Mouse (Mus musculus) induced T-regulatory cell, adult 2 months (primary cell): ENCODE measurements around the gene Fxyd1.

ENCODE experiments used
- DNase-seq: peaks from one replicate; pipeline ENCODE4 v3.0.0-alpha.2; 2012; ENCODE audit warnings: low read depth

The Fxyd1 gene

GRCm38 (mm10) chr7:31052636-31053434 is 4.2 kb downstream of the Fxyd1 start:
- peak; percentile 68 for DNase-seq

DNA sequence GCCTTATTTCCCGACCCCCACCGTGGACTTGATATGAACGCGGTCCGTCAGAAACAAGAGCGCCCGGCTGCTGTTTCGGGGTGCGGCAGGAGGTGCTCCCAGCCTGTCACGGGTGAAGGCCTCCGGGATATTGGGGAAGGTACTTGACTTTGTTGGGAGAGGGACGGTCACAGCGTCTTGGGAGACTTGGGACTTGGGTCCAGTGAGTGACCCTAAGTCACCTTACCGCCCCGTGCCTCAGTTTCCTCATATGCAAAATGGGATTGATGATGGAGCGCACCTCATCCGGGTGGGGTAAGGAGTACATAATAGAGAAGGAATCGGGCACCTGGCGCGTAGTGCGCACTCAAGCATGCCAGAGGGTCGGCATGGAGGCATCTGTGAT is 4.8 kb downstream of the Fxyd1 start:
- DNase-seq, result no peak

- DNase-seq, result peak; percentile 55
These were observed 5.5 kb downstream of the Fxyd1 start, which contains the start of gene Fxyd7 for GRCm38 (mm10) chr7:31051321-31052021. Gene Fxyd7, minus strand, starts transcription at chr7:31051467.

- no peak for DNase-seq
These were observed 6.1 kb downstream of the Fxyd1 start for GRCm38 (mm10) chr7:31050921-31051320.

DNA sequence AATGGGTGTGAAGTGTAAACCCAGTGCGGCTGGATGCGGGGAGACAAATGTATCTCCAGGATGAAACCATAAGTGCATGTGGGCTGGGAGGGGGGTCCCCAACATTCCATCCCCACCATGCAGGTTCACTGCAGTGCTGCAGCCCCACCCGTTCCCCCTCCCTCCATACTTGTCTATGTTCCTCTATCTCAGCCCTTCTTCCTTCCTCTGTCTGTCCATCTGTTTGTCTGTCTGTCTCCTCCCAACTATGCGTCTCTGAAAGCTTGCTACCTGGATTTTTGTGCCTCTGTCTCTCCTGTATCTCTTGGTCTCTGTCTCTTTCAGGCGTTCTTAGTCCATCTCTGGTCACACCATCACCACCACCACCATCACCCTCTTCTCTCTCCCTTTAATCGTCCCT is 6.5 kb downstream of the Fxyd1 start:
- peak; percentile 39 for DNase-seq

GRCm38 (mm10) chr7:31049846-31050281 is 7.1 kb downstream of the Fxyd1 start:
- DNase-seq, result peak; percentile 53

GRCm38 (mm10) chr7:31049135-31049845 is 7.7 kb downstream of the Fxyd1 start:
- peak; percentile 51 for DNase-seq

DNA sequence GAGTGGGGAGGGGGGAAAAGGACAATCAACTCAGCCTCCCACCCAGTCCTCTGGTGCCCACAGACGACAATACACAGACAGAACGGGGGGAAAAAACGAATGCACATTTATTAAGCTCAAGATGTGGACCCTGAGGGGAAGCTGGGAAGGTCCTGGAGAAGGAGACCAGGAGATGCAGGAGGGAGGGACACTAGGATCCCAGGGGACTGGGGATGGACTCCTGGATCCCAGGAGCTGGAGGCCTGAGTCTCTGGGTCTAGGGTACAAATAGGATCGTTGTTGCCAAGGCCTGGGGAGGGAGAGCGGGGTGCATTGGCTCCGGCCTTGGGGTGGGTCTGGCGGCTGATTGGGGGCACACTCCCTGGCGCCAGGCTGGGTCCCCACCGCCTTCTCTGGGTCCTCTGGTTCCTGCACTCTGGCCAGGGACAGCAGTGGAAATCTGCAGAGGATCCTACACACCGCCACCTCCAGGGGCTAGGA is 14.5 kb downstream of the Fxyd1 start, which contains the start of gene Fxyd5:
Gene Fxyd5, minus strand, starts transcription at position 51 of the 480 bp plus-strand sequence.
- peak; percentile 27 for DNase-seq

GRCm38 (mm10) chr7:31041662-31042315 is 15.2 kb downstream of the Fxyd1 start:
- peak; percentile 89 for DNase-seq

GRCm38 (mm10) chr7:31041023-31041407 is 16.0 kb downstream of the Fxyd1 start:
- peak; percentile 69 for DNase-seq

- DNase-seq, result peak; percentile 63
These were observed 16.5 kb downstream of the Fxyd1 start for GRCm38 (mm10) chr7:31040281-31041022.

- peak; percentile 54 for DNase-seq
These were observed 18.0 kb downstream of the Fxyd1 start for GRCm38 (mm10) chr7:31039011-31039410.

DNA sequence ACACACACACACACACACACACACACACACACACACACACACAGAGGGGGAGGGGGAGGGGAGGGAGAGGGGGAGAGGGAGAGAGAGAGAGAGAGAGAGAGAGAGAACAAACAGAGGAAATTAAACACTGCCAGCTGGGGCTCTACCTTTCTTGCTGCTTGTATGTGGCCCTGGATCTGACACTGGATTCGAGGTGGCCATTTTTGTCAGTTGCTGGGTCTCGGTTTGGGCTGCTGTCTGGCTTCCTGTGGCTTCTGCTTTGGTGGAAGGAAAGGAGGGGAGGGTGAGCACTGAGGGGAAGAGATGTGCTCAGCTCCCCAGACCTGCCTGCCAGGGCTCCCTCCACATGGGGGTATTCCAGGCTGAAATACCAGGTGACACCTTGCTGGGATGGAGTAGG is 19.3 kb downstream of the Fxyd1 start:
- peak; percentile 74 for DNase-seq

GRCm38 (mm10) chr7:31036917-31037316 is 20.1 kb downstream of the Fxyd1 start:
- peak; percentile 91 for DNase-seq

- no peak for DNase-seq
These were observed 21.7 kb downstream of the Fxyd1 start for GRCm38 (mm10) chr7:31035291-31035690.

GRCm38 (mm10) chr7:31034789-31035188 is 22.2 kb downstream of the Fxyd1 start:
- DNase-seq, result peak; percentile 91

DNA sequence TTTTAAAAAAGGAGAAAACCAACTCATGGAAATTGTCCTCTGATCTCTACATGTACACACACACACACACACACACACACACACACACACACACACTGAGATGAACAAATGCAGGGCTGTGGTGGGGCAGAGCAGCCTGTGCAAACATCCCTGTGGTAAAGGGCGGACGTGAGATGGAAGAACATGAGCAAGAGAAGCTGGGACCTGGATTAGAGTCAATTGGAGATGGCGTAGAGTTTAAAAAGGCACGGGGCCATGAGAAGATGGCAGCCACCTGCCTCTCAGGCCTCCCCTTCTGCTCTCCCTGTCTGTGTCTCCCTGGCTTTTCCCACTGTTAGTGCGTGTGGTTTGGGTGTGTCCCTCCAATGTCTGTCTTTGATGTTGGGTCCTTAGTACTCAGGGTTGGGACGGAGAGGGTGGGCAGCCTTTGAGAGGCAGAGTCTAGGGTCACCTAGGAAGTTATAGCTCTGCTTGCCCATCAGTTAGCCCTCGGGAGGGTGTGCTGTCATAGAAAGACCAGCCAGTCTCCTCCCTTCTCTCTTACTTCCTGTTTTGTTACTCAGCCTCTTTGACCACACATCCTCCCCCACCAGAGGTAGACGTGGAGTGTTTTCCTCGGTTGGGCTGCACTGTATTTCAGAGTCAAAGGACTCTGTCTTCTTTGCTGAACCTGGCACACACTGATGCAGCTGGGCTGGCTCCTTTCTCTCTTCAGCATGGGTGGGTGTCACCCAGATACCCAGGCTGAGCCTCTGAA is 23.4 kb downstream of the Fxyd1 start:
- peak; percentile 88 for DNase-seq

DNA sequence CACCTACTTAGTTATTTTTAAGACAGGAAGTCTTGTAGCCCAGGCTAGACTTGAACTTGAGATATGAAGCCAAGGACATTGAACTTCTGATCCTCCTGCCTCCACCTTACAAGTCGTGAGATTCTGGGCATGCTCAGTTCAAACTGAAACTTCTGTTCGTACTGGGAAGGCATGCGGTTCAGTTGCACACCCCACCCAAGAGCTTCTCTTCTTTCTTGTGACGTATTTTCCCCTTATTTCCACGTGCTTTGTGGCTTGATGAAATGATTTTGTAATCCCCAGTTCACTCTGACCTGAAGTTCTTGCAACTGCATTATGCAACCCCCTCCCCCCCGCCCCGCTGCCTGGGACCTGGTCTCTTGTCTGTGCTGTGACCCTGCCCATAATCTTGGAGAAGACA is 25.3 kb downstream of the Fxyd1 start:
- DNase-seq, result peak; percentile 88

GRCm38 (mm10) chr7:31030717-31031116 is 26.3 kb downstream of the Fxyd1 start:
- peak; percentile 62 for DNase-seq

GRCm38 (mm10) chr7:31028609-31029008 is 28.4 kb downstream of the Fxyd1 start:
- peak; percentile 85 for DNase-seq
